24 mouse cellular contexts compared by ENCODE assay signal in the genomic region with DNA sequence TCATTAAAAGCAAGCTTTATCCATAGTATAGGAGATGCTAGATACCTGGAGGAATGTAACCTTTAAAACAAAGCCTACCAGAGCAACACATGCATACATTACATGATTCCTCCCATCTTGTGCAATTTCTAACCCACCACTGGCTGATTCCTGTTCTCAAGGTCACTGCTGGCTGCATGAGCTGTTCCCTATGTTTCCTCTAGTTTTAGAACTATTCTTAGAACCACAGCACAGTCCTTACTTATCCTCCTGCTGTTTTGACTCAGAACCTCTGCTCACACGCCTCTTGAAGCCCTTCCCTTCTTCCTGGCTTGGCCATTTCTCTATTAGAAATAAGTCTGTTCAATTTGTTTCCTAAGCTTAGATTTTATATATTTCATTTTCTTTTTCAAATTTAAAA. TPM values are rescaled to one million over a fixed set of nuclear protein-coding genes. Genes with fewer than 3 reads are reported as not detected.
DNase-seq lines count a peak whose midpoint lies in the region; ATAC-seq and TF ChIP-seq lines count a peak whose summit lies in the region.
"Had no signal": no experiment of that assay in that cellular context is flagged by ENCODE, and none has a peak within 500 bp of the region (broad histone marks: within the 10 kb centered on the region; RNA-seq: fewer than 3 reads in every experiment).

No protein-coding gene starts in this region.

- H3K27ac ChIP-seq in gastrocnemius, adult 2 months, result peak overlapping the region; percentile 38
- H3K27ac ChIP-seq in heart, embryonic 14.5 days (replicated peaks in 1 of 2; ENCODE audit: control insufficient read depth in 1 of 2, insufficient read depth in 1 of 2, low read depth in 2 of 2, low read length in 2 of 2), result peak overlapping the region; percentile 5 to 56; a peak in 2 of 4 replicates
- H3K27ac ChIP-seq in kidney, embryonic 15.5 days, result no peak overlapping the region
- no peak overlapping the region for H3K27ac ChIP-seq in hindbrain, embryonic 14.5 days
- H3K27ac ChIP-seq: embryonic facial prominence, embryonic 13.5 days; forebrain, embryonic 12.5 days; hindbrain, embryonic 12.5 days; limb, embryonic 12.5 days; liver, embryonic 12.5 days; stomach, postnatal 0 days had no signal

- H3K4me3 ChIP-seq in gastrocnemius, adult 2 months, result no peak overlapping the region
- H3K4me3 ChIP-seq in heart, embryonic 14.5 days (ENCODE audit: control insufficient read depth in 1 of 2, insufficient read depth in 1 of 2, low read depth in 1 of 2, low read length in 2 of 2), result no peak overlapping the region
- H3K4me3 ChIP-seq in kidney, embryonic 15.5 days (replicated peaks), result no peak overlapping the region
- no peak overlapping the region for H3K4me3 ChIP-seq in hindbrain, embryonic 14.5 days (replicated peaks; ENCODE audit: low read length)
- H3K4me3 ChIP-seq: embryonic facial prominence, embryonic 13.5 days; erythroblast, embryonic 14.5 days; forebrain, embryonic 12.5 days; hindbrain, embryonic 12.5 days; limb, embryonic 12.5 days; liver, embryonic 12.5 days had no signal

- H3K9ac ChIP-seq in heart, embryonic 14.5 days (ENCODE audit: low read length), result no peak overlapping the region
- no peak overlapping the region for H3K9ac ChIP-seq in kidney, embryonic 15.5 days
- H3K9ac ChIP-seq in hindbrain, embryonic 14.5 days, result no peak overlapping the region
- H3K9ac ChIP-seq: embryonic facial prominence, embryonic 13.5 days; forebrain, embryonic 12.5 days; hindbrain, embryonic 12.5 days; limb, embryonic 12.5 days; liver, embryonic 12.5 days had no signal

- 22% methylated on average over 1 of the region's 1 CpGs for WGBS in heart, embryonic 14.5 days
- 69% methylated on average over 1 of the region's 1 CpGs for WGBS in kidney, embryonic 15.5 days
- WGBS in hindbrain, embryonic 14.5 days, result 78% methylated on average over 1 of the region's 1 CpGs

- DNase-seq in gastrocnemius, adult 2 months, result no peak
- no peak for DNase-seq in gastrocnemius, postnatal 36 days
- no peak for DNase-seq in heart, postnatal 14 days
- DNase-seq in kidney, postnatal 36 days, result peak; percentile 14 to 15
- DNase-seq in hindbrain, embryonic 14.5 days (ENCODE audit: low spot score), result no peak
- DNase-seq: B cell, adult 2 months; cerebellum, adult 8-10 months; cerebellum, postnatal 36 days; embryo, embryonic 11 days; kidney, adult 11 months; kidney, postnatal 25 days; lung, adult 2 months; lung, postnatal 14 days had no signal

- H3K27me3 ChIP-seq in heart, embryonic 14.5 days (ENCODE audit: control insufficient read depth, insufficient read depth, low read length), result no peaks in the 10 kb centered on the region
- no peaks in the 10 kb centered on the region for H3K27me3 ChIP-seq in kidney, embryonic 15.5 days
- H3K27me3 ChIP-seq in hindbrain, embryonic 14.5 days (ENCODE audit: control insufficient read depth, insufficient read depth, low read length), result no peaks in the 10 kb centered on the region
- H3K27me3 ChIP-seq: embryonic facial prominence, embryonic 13.5 days; forebrain, embryonic 12.5 days; hindbrain, embryonic 12.5 days; limb, embryonic 12.5 days; liver, embryonic 12.5 days had no signal

- no peaks in the 10 kb centered on the region for H3K9me3 ChIP-seq in heart, embryonic 14.5 days (ENCODE audit: control insufficient read depth, low read length)
- H3K9me3 ChIP-seq in kidney, embryonic 15.5 days (replicated peaks), result no peaks in the 10 kb centered on the region
- no peaks in the 10 kb centered on the region for H3K9me3 ChIP-seq in hindbrain, embryonic 14.5 days (ENCODE audit: control insufficient read depth, low read length)
- H3K9me3 ChIP-seq: forebrain, embryonic 12.5 days; hindbrain, embryonic 12.5 days; liver, embryonic 12.5 days had no signal

- ATAC-seq in heart, embryonic 14.5 days (ENCODE audit: insufficient number of reproducible peaks, insufficient read depth, low FRiP score, low read depth), result no peak
- no peak for ATAC-seq in kidney, embryonic 15.5 days (replicated peaks; ENCODE audit: low FRiP score)
- ATAC-seq in activated CD4-positive, CD25-positive, alpha-beta regulatory T cell, adult 4 months, result peak; percentile 20
- ATAC-seq in hindbrain, embryonic 14.5 days (ENCODE audit: low FRiP score), result no peak
- ATAC-seq: liver, embryonic 12.5 days had no signal

- intact Hi-C loops in gastrocnemius, adult 2 months (cut with DNase I), result no loop called here
- intact Hi-C loops in gastrocnemius, postnatal 36 days (cut with DNase I), result no loop called here
- intact Hi-C loops in heart, postnatal 14 days (cut with DNase I), result no loop called here

- H3K4me2 ChIP-seq in heart, embryonic 14.5 days (ENCODE audit: low read length), result no peak overlapping the region
- H3K4me2 ChIP-seq in kidney, embryonic 15.5 days, result no peak overlapping the region
- H3K4me2 ChIP-seq in hindbrain, embryonic 14.5 days (replicated peaks), result no peak overlapping the region
- H3K4me2 ChIP-seq: embryonic facial prominence, embryonic 13.5 days; forebrain, embryonic 12.5 days; hindbrain, embryonic 12.5 days; limb, embryonic 12.5 days; liver, embryonic 12.5 days; midbrain, embryonic 11.5 days had no signal

- peaks cover 2 to 28% of the 10 kb centered on the region in 2 experiments; a peak in 2 of 4 replicates for H3K4me1 ChIP-seq in heart, embryonic 14.5 days (ENCODE audit: control insufficient read depth in 2 of 2, insufficient read depth in 2 of 2, low read length in 2 of 2)
- H3K4me1 ChIP-seq in kidney, embryonic 15.5 days, result peaks cover 16% of the 10 kb centered on the region
- H3K4me1 ChIP-seq in hindbrain, embryonic 14.5 days (replicated peaks; ENCODE audit: control insufficient read depth, insufficient read depth, low read length), result peaks cover 4% of the 10 kb centered on the region

- no peak for TF ChIP-seq CTCF in gastrocnemius, adult 2 months (IDR thresholded peaks at IDR 0.05)

- peaks cover 9% of the 10 kb centered on the region; the same call in 1 of the 2 replicates for H3K36me3 ChIP-seq in heart, embryonic 14.5 days (ENCODE audit: control insufficient read depth, insufficient read depth, low read length)
- H3K36me3 ChIP-seq in kidney, embryonic 15.5 days, result peaks cover 12% of the 10 kb centered on the region; the same call in 1 of the 2 replicates
- H3K36me3 ChIP-seq in hindbrain, embryonic 14.5 days (replicated peaks; ENCODE audit: control insufficient read depth, insufficient read depth), result no peaks in the 10 kb centered on the region
- H3K36me3 ChIP-seq: forebrain, embryonic 12.5 days; hindbrain, embryonic 12.5 days had no signal

RNA-seq across cellular contexts. Expression of a gene that starts 28.7 kb away (rescaled TPM):
- total RNA-seq in gastrocnemius, adult 2 months (2021), result 10 to 100 TPM; 15.9 to 17.1 TPM
- 10 to 100 TPM; 10.6 to 14.2 TPM for total RNA-seq in gastrocnemius, postnatal 36 days (2021)
- 33.0 and 35.0 TPM in 2 replicates for polyA plus RNA-seq in heart, embryonic 14.5 days (2014; fragmentation: Nextera tagmentation; extraction: Ambion mirVana)
- 10 to 100 TPM; 30.0 to 31.3 TPM for total RNA-seq in heart, postnatal 14 days (2021)
- 27.3 and 29.0 TPM in 2 replicates for polyA plus RNA-seq in kidney, embryonic 15.5 days (2015; fragmentation: Nextera tagmentation; extraction: Ambion mirVana)
- 1 to 10 TPM; 5.7 to 6.8 TPM for polyA plus RNA-seq in activated CD4-positive, CD25-positive, alpha-beta regulatory T cell, adult 4 months (2017; shearing (Covaris generic))
- polyA plus RNA-seq in hindbrain, embryonic 14.5 days (2014; fragmentation: Nextera tagmentation; extraction: Ambion mirVana), result 74.2 and 77.7 TPM in 2 replicates

Comparison
In these comparisons a context has a peak if more than half of its experiments do, and no peak if none do; other contexts are left out.
1. DNase-seq: peak in kidney, postnatal 36 days (2 of 2); none in gastrocnemius, adult 2 months (single experiment), gastrocnemius, postnatal 36 days (0 of 2), heart, postnatal 14 days (0 of 2) and hindbrain, embryonic 14.5 days (single experiment).
2. H3K27ac ChIP-seq: peak in gastrocnemius, adult 2 months (single experiment) and heart, embryonic 14.5 days (2 of 2); none in kidney, embryonic 15.5 days (single experiment) and hindbrain, embryonic 14.5 days (single experiment).